Mouse (Mus musculus) frontal cortex, postnatal 36 days (tissue): ENCODE data around the gene Ppp1r12b.

ENCODE experiments used
- DNase-seq, 2 experiments: peaks; one replicate each; pipeline ENCODE4 v3.0.0; 2022; ENCODE audit warnings: low spot score in 2 of 2

Gene Ppp1r12b

GRCm38 (mm10) chr1:134955637-134956176, at the start of gene Ppp1r12b:
Gene Ppp1r12b (minus strand): TSS chr1:134955942.
- DNase-seq: peak; percentile 97 to 98

GRCm38 (mm10) chr1:135003346-135003745, 47.6 kb upstream of the Ppp1r12b start:
- no peak for DNase-seq

- no peak for DNase-seq
These were observed 44.8 kb upstream of the Ppp1r12b start for GRCm38 (mm10) chr1:135000527-135000926.

GRCm38 (mm10) chr1:134998231-134998630, 42.5 kb upstream of the Ppp1r12b start:
- DNase-seq: no peak

- no peak for DNase-seq
These were observed 41.8 kb upstream of the Ppp1r12b start for GRCm38 (mm10) chr1:134997568-134997967.

- DNase-seq: no peak
These were observed 40.7 kb upstream of the Ppp1r12b start for GRCm38 (mm10) chr1:134996471-134996870.

GRCm38 (mm10) chr1:134995954-134996353, 40.2 kb upstream of the Ppp1r12b start:
- no peak for DNase-seq

GRCm38 (mm10) chr1:134995437-134995836, 39.7 kb upstream of the Ppp1r12b start:
- DNase-seq: no peak

- DNase-seq: no peak
These were observed 39.0 kb upstream of the Ppp1r12b start for GRCm38 (mm10) chr1:134994739-134995138.

- no peak for DNase-seq
These were observed 36.4 kb upstream of the Ppp1r12b start for GRCm38 (mm10) chr1:134992046-134992645.

- DNase-seq: peak; percentile 78 to 90
These were observed 33.6 kb upstream of the Ppp1r12b start for GRCm38 (mm10) chr1:134989372-134989771.

- no peak for DNase-seq
These were observed 32.2 kb upstream of the Ppp1r12b start for GRCm38 (mm10) chr1:134987962-134988341.

- DNase-seq: peak; percentile 57 to 63
These were observed 31.6 kb upstream of the Ppp1r12b start for GRCm38 (mm10) chr1:134987173-134987961.

- peak in 1 of 2 experiments; percentile 35 for DNase-seq
These were observed 17.2 kb upstream of the Ppp1r12b start for GRCm38 (mm10) chr1:134972920-134973319.

GRCm38 (mm10) chr1:134965430-134965829, 9.7 kb upstream of the Ppp1r12b start:
- DNase-seq: no peak

- no peak for DNase-seq
These were observed 7.1 kb upstream of the Ppp1r12b start for GRCm38 (mm10) chr1:134962821-134963220.

- peak; percentile 92 to 95 for DNase-seq
These were observed 6.5 kb upstream of the Ppp1r12b start, which contains the start of gene Ube2t for GRCm38 (mm10) chr1:134962053-134962803. Gene Ube2t (plus strand): TSS chr1:134962565.

GRCm38 (mm10) chr1:134960634-134961033, 4.9 kb upstream of the Ppp1r12b start:
- no peak for DNase-seq

GRCm38 (mm10) chr1:134955050-134955636, 599 bp downstream of the Ppp1r12b start:
- peak in 1 of 2 experiments; percentile 5 for DNase-seq

GRCm38 (mm10) chr1:134949946-134950345, 5.8 kb downstream of the Ppp1r12b start:
- DNase-seq: no peak

- DNase-seq: peak; percentile 8 to 14
These were observed 8.2 kb downstream of the Ppp1r12b start for GRCm38 (mm10) chr1:134947590-134947989.

GRCm38 (mm10) chr1:134942898-134943297, 12.8 kb downstream of the Ppp1r12b start:
- no peak for DNase-seq
